Mouse (Mus musculus): ENCODE measurements around the gene Tmem26. TPM values are rescaled to one million over a fixed set of nuclear protein-coding genes. Genes with fewer than 3 reads are reported as not detected.

The Tmem26 gene
- polyA plus RNA-seq (2012; rRNA removed), result 3.0 and 5.9 TPM in 2 replicates

DNA sequence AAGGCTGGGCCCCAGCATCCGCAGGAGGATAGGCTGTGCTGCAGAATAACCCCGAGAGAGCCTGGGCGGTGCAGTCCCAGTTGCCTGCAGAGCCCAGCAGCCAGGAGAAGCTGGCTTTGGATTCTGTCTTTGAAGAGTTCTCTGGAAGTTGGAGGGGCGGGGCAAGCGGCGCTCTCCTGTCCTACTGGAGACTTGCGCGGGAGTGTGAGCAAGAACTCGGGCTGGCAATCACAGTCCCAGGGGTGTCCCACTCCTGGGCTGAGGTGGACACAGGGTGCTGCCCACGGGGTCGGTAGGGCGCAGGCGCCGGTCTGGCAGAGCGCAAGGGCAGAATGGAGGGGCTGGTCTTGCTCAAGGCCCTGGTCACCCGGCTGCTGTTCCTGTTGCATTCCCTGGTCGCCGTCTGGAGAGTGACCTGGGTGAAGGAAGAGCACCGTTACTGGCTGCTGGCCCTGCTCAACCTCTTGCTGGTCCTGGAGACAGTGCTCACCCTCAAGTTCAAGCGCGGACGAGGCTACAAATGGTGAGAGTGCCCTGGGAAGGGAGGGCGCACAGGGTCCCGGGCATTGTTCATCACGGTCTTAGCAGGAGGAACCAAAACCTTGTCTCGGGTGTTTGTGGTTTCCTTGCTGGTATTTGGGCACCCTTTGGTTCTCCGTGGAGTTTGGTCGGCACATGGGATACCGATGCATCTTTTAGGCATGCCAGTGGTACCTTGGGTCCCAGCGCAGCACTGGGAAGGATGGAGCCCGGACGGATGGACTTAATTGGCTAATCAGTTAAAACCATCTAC is at the start of gene Tmem26:
Tmem26 (plus strand) TSS at position 79 of the 793 bp plus-strand sequence.

Other genes with a start within 250 kb of the Tmem26 start
- 0.35 and 0.79 TPM in 2 replicates for gene Cabcoco1, start 181.8 kb upstream of the Tmem26 start, polyA plus RNA-seq (2012; rRNA removed)

All from ovary, adult 2 months (tissue).